Mouse (Mus musculus) thymus, postnatal 0 days (tissue): ENCODE measurements around the gene Actrt3. TPM values are rescaled to one million over a fixed set of nuclear protein-coding genes. Genes with fewer than 3 reads are reported as not detected.
A peak's percentile ranks its signal among the peaks of the same experiment; 100 is the strongest.
"Not testable (repeated sequence)": the region's sequence is repeated elsewhere in the genome, so short reads cannot be mapped to it uniquely, and the experiment has no call there.

Experiments used
- DNase-seq: peaks from one replicate; pipeline ENCODE4 v3.0.0-alpha.2; 2015; ENCODE audit warnings: low spot score
- polyA plus RNA-seq: library from polyadenylated mRNA; unstranded; fragments of >200 nt; fragmentation: Nextera tagmentation; extraction: Ambion mirVana; gene quantifications from 2 replicates; pipeline ENCODE4 v1.2.1, GENCODE M21; 2015

Gene Actrt3
- polyA plus RNA-seq, 1 experiment from 2014 or later, result not detected

- DNase-seq, result no peak
Measured at GRCm38 (mm10) chr3:30588865-30589264, 10.9 kb downstream of the Actrt3 start.

GRCm38 (mm10) chr3:30573549-30573948 lies 26.2 kb downstream of the Actrt3 start:
- no peak for DNase-seq

GRCm38 (mm10) chr3:30566333-30566732 lies 33.4 kb downstream of the Actrt3 start:
- DNase-seq, result not testable (repeated sequence)

- DNase-seq, result peak; percentile 51
Measured at GRCm38 (mm10) chr3:30560677-30561314, 38.9 kb downstream of the Actrt3 start.

GRCm38 (mm10) chr3:30553741-30554140 lies 46.0 kb downstream of the Actrt3 start:
- no peak for DNase-seq

GRCm38 (mm10) chr3:30550218-30550617 lies 49.5 kb downstream of the Actrt3 start:
- peak; percentile 17 for DNase-seq

GRCm38 (mm10) chr3:30548928-30549327 lies 50.8 kb downstream of the Actrt3 start:
- DNase-seq, result no peak

GRCm38 (mm10) chr3:30547908-30548307 lies 51.8 kb downstream of the Actrt3 start, which contains the start of gene Mecom:
Mecom (minus strand) TSS chr3:30548008.
- DNase-seq, result no peak

Other genes with a start within 250 kb of the Actrt3 start
- 1.1 and 1.2 TPM in 2 replicates for gene Mecom, start 51.9 kb downstream of the Actrt3 start, polyA plus RNA-seq
- 28.3 TPM in 2 replicates for gene Mynn, start 2.1 kb upstream of the Actrt3 start, polyA plus RNA-seq
- 0.09 and 0.12 TPM in 2 replicates for gene Lrriq4, start 44.6 kb upstream of the Actrt3 start, polyA plus RNA-seq
- gene Lrrc34, start 47.9 kb upstream of the Actrt3 start, polyA plus RNA-seq, result 0.45 and 0.74 TPM in 2 replicates
- 0.14 and 0.27 TPM in 2 replicates for gene Lrrc31, start 99.9 kb upstream of the Actrt3 start, polyA plus RNA-seq
- gene Samd7, start 146.4 kb upstream of the Actrt3 start, polyA plus RNA-seq, result 0.08 TPM in 1 of 2 replicates, not detected in the other
- 120 and 125 TPM in 2 replicates for gene Sec62, start 192.9 kb upstream of the Actrt3 start, polyA plus RNA-seq